Mouse (Mus musculus): ENCODE data around the gene Twf2. TPM values are rescaled to one million over a fixed set of nuclear protein-coding genes. Genes with fewer than 3 reads are reported as not detected.

Twf2 gene
- total and polyA plus RNA-seq, 3 experiments, result 120 to 186 (median 131) TPM

- Histone ChIP-seq H3K36me3 (replicated peaks in 1 of 2; ENCODE audit: control insufficient read depth in 1 of 2, insufficient read depth in 1 of 2, low read length in 1 of 2) (peaks cover 0 to 22% of the 10 kb centered on the region in 2 experiments), H3K9ac (ENCODE audit: insufficient read depth, low read depth) (no peak overlapping the region), H3K79me2 (replicated peaks; ENCODE audit: control insufficient read depth, extremely low read depth, insufficient read depth, poor library complexity, severe bottlenecking) (no peaks in the 10 kb centered on the region), H3K9me3 (replicated peaks; ENCODE audit: low read length) (no peaks in the 10 kb centered on the region), H3K4me3 (replicated peaks in 1 of 3; ENCODE audit: low read depth in 2 of 3, low read length in 2 of 3, poor library complexity in 1 of 3) (no peak overlapping the region), H3K27me3 (replicated peaks) (peaks cover 7% of the 10 kb centered on the region), H3K27ac (ENCODE audit: insufficient read depth, low read depth) (no peak overlapping the region), H3K4me2 (ENCODE audit: insufficient read depth, low read depth, poor library complexity, severe bottlenecking) (no peak overlapping the region), H3K4me1 (ENCODE audit: control insufficient read depth in 1 of 2, insufficient read depth in 2 of 2) (peaks cover 0 to 8% of the 10 kb centered on the region in 2 experiments; a peak in 3 of 4 replicates)
- dilution Hi-C loops (cut with MboI; ENCODE audit: extremely low pct_ligation_motif_present, extremely low pct_unique_long_range_greater_than_20kb, low sequenced_read_pairs), result no loop called here
- in situ Hi-C loops (cut with MboI; ENCODE audit: low pct_ligation_motif_present, low pct_unique_long_range_greater_than_20kb, low sequenced_read_pairs), result loop anchor here (5.0 kb wide), 1 partner anchor 56 kb away; no protein-coding TSS in a partner anchor
- TF ChIP-seq NELFE (IDR thresholded peaks at IDR 0.05; ENCODE audit: low read depth, low read length) (0 out of 2 replicates have a peak, but pooled peaks have one; percentile 35), JUN (IDR thresholded peaks at IDR 0.05; ENCODE audit: insufficient read depth, low read depth, low read length) (no peak), TBP (conservative IDR thresholded peaks at IDR 0.05; ENCODE audit: low read depth, low read length) (no peak), SMC3 (IDR thresholded peaks at IDR 0.05; ENCODE audit: low read depth, low read length) (peak; percentile 69), UBTF (IDR thresholded peaks at IDR 0.05; ENCODE audit: low read depth, low read length) (no peak), CTCF (conservative IDR thresholded peaks at IDR 0.05 in 1 of 2, IDR thresholded peaks at IDR 0.05 in 1 of 2; ENCODE audit: low read depth in 2 of 2, low read length in 2 of 2) (peak; percentile 86 to 88), ZMIZ1 (IDR thresholded peaks at IDR 0.05; ENCODE audit: low read depth, low read length) (no peak), EP300 (IDR thresholded peaks at IDR 0.05; ENCODE audit: low read length) (no peak), POLR2A (IDR thresholded peaks at IDR 0.05; ENCODE audit: low read depth, low read length) (no peak), ELF1 (IDR thresholded peaks at IDR 0.05; ENCODE audit: low read depth, low read length) (0 out of 2 replicates have a peak, but pooled peaks have one; percentile 11), RAD21 (IDR thresholded peaks at IDR 0.05; ENCODE audit: low read depth, low read length) (peak; percentile 74), POLR2AphosphoS2 (IDR thresholded peaks at IDR 0.05; ENCODE audit: low read depth, low read length) (no peak), PAX5 (IDR thresholded peaks at IDR 0.05; ENCODE audit: low read length) (no peak), RCOR1 (conservative IDR thresholded peaks at IDR 0.05; ENCODE audit: low read depth, low read length) (no peak), JUND (conservative IDR thresholded peaks at IDR 0.05; ENCODE audit: low read depth, low read length) (no peak), ZC3H11A (IDR thresholded peaks at IDR 0.05; ENCODE audit: low read depth, low read length) (no peak), KAT2A (IDR thresholded peaks at IDR 0.05; ENCODE audit: insufficient replicate concordance, low read length) (no peak), MYC (IDR thresholded peaks at IDR 0.05; ENCODE audit: low read depth, low read length) (0 out of 2 replicates have a peak, but pooled peaks have one; percentile 25)
- peak; percentile 81 for DNase-seq (ENCODE audit: extremely low read depth)
These were observed 46.5 kb upstream of the Twf2 start for GRCm38 (mm10) chr9:106156419-106156818.

GRCm38 (mm10) chr9:106156921-106157622 is 45.8 kb upstream of the Twf2 start:
- H3K4me1 ChIP-seq (ENCODE audit: control insufficient read depth in 1 of 2, insufficient read depth in 2 of 2), result peaks cover 0 to 8% of the 10 kb centered on the region in 2 experiments; a peak in 3 of 4 replicates
- no peak overlapping the region for H3K4me2 ChIP-seq (ENCODE audit: insufficient read depth, low read depth, poor library complexity, severe bottlenecking)
- H3K79me2 ChIP-seq (replicated peaks; ENCODE audit: control insufficient read depth, extremely low read depth, insufficient read depth, poor library complexity, severe bottlenecking), result no peaks in the 10 kb centered on the region
- DNase-seq (ENCODE audit: extremely low read depth), result no peak
- H3K9ac ChIP-seq (ENCODE audit: insufficient read depth, low read depth), result no peak overlapping the region
- H3K9me3 ChIP-seq (replicated peaks; ENCODE audit: low read length), result no peaks in the 10 kb centered on the region
- peaks cover 6% of the 10 kb centered on the region for H3K27me3 ChIP-seq (replicated peaks)
- TF ChIP-seq CTCF (conservative IDR thresholded peaks at IDR 0.05 in 1 of 2, IDR thresholded peaks at IDR 0.05 in 1 of 2; ENCODE audit: low read depth in 2 of 2, low read length in 2 of 2) (peak in 1 of 2 experiments; percentile 29; a peak in 2 of 4 replicates), MAFK (IDR thresholded peaks at IDR 0.05; ENCODE audit: insufficient replicate concordance, low read length) (no peak), SMC3 (IDR thresholded peaks at IDR 0.05; ENCODE audit: low read depth, low read length) (0 out of 2 replicates have a peak, but pooled peaks have one; percentile 3)
- no peak overlapping the region for H3K4me3 ChIP-seq (replicated peaks in 1 of 3; ENCODE audit: low read depth in 2 of 3, low read length in 2 of 3, poor library complexity in 1 of 3)
- dilution Hi-C loops (cut with MboI; ENCODE audit: extremely low pct_ligation_motif_present, extremely low pct_unique_long_range_greater_than_20kb, low sequenced_read_pairs), result no loop called here
- peaks cover 0 to 22% of the 10 kb centered on the region in 2 experiments for H3K36me3 ChIP-seq (replicated peaks in 1 of 2; ENCODE audit: control insufficient read depth in 1 of 2, insufficient read depth in 1 of 2, low read length in 1 of 2)
- H3K27ac ChIP-seq (ENCODE audit: insufficient read depth, low read depth), result no peak overlapping the region
- in situ Hi-C loops (cut with MboI; ENCODE audit: low pct_ligation_motif_present, low pct_unique_long_range_greater_than_20kb, low sequenced_read_pairs), result loop anchor here (5.0 kb wide), 1 partner anchor 55 kb away; no protein-coding TSS in a partner anchor

Data from CH12.LX (cell line).